Mouse (Mus musculus) neural tube, embryonic 11.5 days (tissue): ENCODE measurements around the gene Arhgef38. TPM values are rescaled to one million over a fixed set of nuclear protein-coding genes. Genes with fewer than 3 reads are reported as not detected.

ENCODE experiments used
- polyA plus RNA-seq: library from polyadenylated mRNA; unstranded; fragments of >200 nt; fragmentation: Nextera tagmentation; extraction: Ambion mirVana; gene quantifications from 2 replicates; pipeline ENCODE4 v1.2.1, GENCODE M21; 2014

Arhgef38 gene
- polyA plus RNA-seq, 1 experiment from 2014 or later = not detected

Other genes starting within 250 kb of the Arhgef38 start
- gene Ints12, start 143.1 kb downstream of the Arhgef38 start, polyA plus RNA-seq = 23.8 and 24.1 TPM in 2 replicates
- 9.7 and 11.0 TPM in 2 replicates for gene Gstcd, start 142.9 kb downstream of the Arhgef38 start, polyA plus RNA-seq
- gene Ppa2, start 75.2 kb upstream of the Arhgef38 start, polyA plus RNA-seq = 87.2 and 87.9 TPM in 2 replicates